Mouse (Mus musculus): ENCODE results near the gene Lrrc4c. TPM values are rescaled to one million over a fixed set of nuclear protein-coding genes. Genes with fewer than 3 reads are reported as not detected.

Gene Lrrc4c
- polyA plus RNA-seq, 1 experiment from 2014 or later, result 0.49 TPM

DNA sequence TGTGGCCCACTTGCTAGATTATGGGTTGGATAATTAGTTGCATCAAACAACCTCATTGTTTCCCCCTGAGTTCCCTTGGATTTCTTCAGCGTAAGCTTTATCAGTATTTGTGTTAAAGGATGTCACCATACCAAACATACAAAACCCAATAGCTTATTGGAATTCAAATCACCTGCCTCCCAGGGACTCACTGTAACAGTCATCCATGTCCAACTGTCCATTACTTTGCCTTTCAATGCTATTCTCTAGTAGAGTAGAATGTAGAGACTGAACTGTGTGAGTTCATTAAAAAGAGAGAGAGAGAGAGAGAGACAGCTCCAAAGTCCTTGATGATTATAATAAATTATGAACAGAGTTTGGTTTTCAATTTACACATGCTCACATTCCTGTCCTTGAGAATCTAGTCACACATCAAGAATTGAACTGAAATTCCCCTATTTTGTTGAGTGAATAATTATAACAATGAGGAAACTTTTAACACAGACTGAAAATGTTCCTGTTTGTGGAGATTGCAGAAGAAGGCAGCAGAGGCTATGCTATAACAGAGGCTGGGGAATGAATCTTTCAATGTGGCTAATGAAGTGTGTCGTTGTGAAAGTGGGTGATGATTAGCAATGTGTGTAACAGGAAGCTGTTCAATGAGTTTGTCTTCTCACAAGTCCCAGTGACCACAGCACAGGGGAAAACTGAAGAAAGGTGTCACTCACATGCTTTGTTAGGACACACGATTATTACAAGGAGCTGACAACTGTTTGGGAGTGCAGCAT, 181.3 kb downstream of the Lrrc4c start:
- no peak overlapping the region for H3K9ac ChIP-seq (ENCODE audit: low read length)
- no peaks in the 10 kb centered on the region for H3K36me3 ChIP-seq (ENCODE audit: control insufficient read depth, insufficient read depth, low read length)
- no peak for ATAC-seq (ENCODE audit: low read depth)
- WGBS, result 69% methylated on average over 3 of the region's 3 CpGs
- H3K27ac ChIP-seq (ENCODE audit: low read length), result no peak overlapping the region
- H3K4me1 ChIP-seq (replicated peaks; ENCODE audit: control insufficient read depth, insufficient read depth, low read length), result no peaks in the 10 kb centered on the region
- H3K27me3 ChIP-seq (ENCODE audit: control insufficient read depth, insufficient read depth, low read depth, low read length), result no peaks in the 10 kb centered on the region
- no peak overlapping the region for H3K4me3 ChIP-seq (ENCODE audit: low read length)
- no peaks in the 10 kb centered on the region for H3K9me3 ChIP-seq (ENCODE audit: control insufficient read depth, low read length)
- H3K4me2 ChIP-seq (ENCODE audit: low read depth, low read length), result no peak overlapping the region

DNA sequence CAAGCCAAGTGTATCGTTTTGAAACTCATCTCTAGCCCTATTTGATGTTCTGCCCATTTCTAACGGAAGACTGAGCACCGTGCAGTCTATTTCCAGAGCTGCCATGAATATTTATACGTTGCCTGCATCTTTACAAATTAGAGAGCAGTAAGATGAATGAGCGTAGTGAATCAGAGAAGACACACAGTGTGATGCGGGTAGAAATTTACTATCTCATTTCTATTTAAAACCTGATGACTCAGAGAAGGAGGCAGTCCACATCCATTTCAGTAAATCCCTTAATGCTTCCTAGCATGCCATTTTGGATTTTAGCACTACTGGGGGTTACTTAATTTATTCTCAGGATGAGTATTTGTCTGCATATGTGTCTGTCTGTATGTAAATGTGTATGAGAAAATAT, 186.2 kb downstream of the Lrrc4c start:
- 78% methylated on average over 6 of the region's 6 CpGs for WGBS
- Histone ChIP-seq H3K4me2 (ENCODE audit: low read depth, low read length) (no peak overlapping the region), H3K4me1 (replicated peaks; ENCODE audit: control insufficient read depth, insufficient read depth, low read length) (no peaks in the 10 kb centered on the region)

GRCm38 (mm10) chr2:96505641-96506040, 187.7 kb downstream of the Lrrc4c start:
- no peak overlapping the region for H3K4me3 ChIP-seq (ENCODE audit: low read length)
- 68% methylated on average over 1 of the region's 1 CpGs for WGBS
- H3K9me3 ChIP-seq (ENCODE audit: control insufficient read depth, low read length), result no peaks in the 10 kb centered on the region
- H3K27ac ChIP-seq (ENCODE audit: low read length), result no peak overlapping the region
- H3K36me3 ChIP-seq (ENCODE audit: control insufficient read depth, insufficient read depth, low read length), result no peaks in the 10 kb centered on the region
- H3K4me2 ChIP-seq (ENCODE audit: low read depth, low read length), result no peak overlapping the region
- H3K27me3 ChIP-seq (ENCODE audit: control insufficient read depth, insufficient read depth, low read depth, low read length), result no peaks in the 10 kb centered on the region
- no peak for ATAC-seq (ENCODE audit: low read depth)
- H3K4me1 ChIP-seq (replicated peaks; ENCODE audit: control insufficient read depth, insufficient read depth, low read length), result no peaks in the 10 kb centered on the region
- no peak overlapping the region for H3K9ac ChIP-seq (ENCODE audit: low read length)

More for the DNA sequence above, 186.2 kb downstream of the Lrrc4c start:
- no peak overlapping the region for H3K4me3 ChIP-seq (ENCODE audit: low read length)
- H3K36me3 ChIP-seq (ENCODE audit: control insufficient read depth, insufficient read depth, low read length), result no peaks in the 10 kb centered on the region
- no peaks in the 10 kb centered on the region for H3K9me3 ChIP-seq (ENCODE audit: control insufficient read depth, low read length)
- H3K27me3 ChIP-seq (ENCODE audit: control insufficient read depth, insufficient read depth, low read depth, low read length), result no peaks in the 10 kb centered on the region
- no peak overlapping the region for H3K9ac ChIP-seq (ENCODE audit: low read length)
- H3K27ac ChIP-seq (ENCODE audit: low read length), result no peak overlapping the region
- no peak for ATAC-seq (ENCODE audit: low read depth)

- H3K4me3 ChIP-seq (ENCODE audit: low read length), result no peak overlapping the region
- no peak overlapping the region for H3K9ac ChIP-seq (ENCODE audit: low read length)
- no peak for ATAC-seq (ENCODE audit: low read depth)
- H3K27ac ChIP-seq (ENCODE audit: low read length), result no peak overlapping the region
- H3K9me3 ChIP-seq (ENCODE audit: control insufficient read depth, low read length), result no peaks in the 10 kb centered on the region
- no peak overlapping the region for H3K4me2 ChIP-seq (ENCODE audit: low read depth, low read length)
- no peaks in the 10 kb centered on the region for H3K27me3 ChIP-seq (ENCODE audit: control insufficient read depth, insufficient read depth, low read depth, low read length)
- WGBS, result 42% methylated on average over 1 of the region's 1 CpGs
- H3K4me1 ChIP-seq (replicated peaks; ENCODE audit: control insufficient read depth, insufficient read depth, low read length), result no peaks in the 10 kb centered on the region
- no peaks in the 10 kb centered on the region for H3K36me3 ChIP-seq (ENCODE audit: control insufficient read depth, insufficient read depth, low read length)
Measured at GRCm38 (mm10) chr2:96508991-96509390, 191.0 kb downstream of the Lrrc4c start.

DNA sequence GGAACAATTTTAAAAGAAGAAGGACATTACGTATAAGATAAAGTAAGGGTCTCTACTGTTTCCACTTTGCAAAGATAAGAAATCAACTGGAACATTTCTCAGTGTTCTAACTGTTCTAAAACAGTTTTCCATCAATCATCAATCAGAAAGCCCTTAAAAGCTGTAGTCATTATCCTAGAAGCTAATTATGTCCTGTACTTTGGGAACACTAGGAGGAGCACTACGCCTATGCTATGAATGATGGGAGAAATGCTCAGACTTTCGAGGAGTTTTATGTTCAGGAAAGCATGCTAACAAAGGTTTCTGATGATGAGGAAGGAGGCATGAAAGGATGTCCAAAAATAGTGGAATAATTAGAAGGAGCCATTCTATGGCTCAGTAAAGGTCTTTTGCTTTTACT, 219.5 kb downstream of the Lrrc4c start:
- ATAC-seq (ENCODE audit: low read depth), result no peak
- H3K9ac ChIP-seq (ENCODE audit: low read length), result no peak overlapping the region
- no peak overlapping the region for H3K4me2 ChIP-seq (ENCODE audit: low read depth, low read length)
- H3K27me3 ChIP-seq (ENCODE audit: control insufficient read depth, insufficient read depth, low read depth, low read length), result no peaks in the 10 kb centered on the region
- no peak overlapping the region for H3K27ac ChIP-seq (ENCODE audit: low read length)
- H3K4me1 ChIP-seq (replicated peaks; ENCODE audit: control insufficient read depth, insufficient read depth, low read length), result no peaks in the 10 kb centered on the region
- WGBS, result 73% methylated on average over 3 of the region's 3 CpGs
- no peaks in the 10 kb centered on the region for H3K36me3 ChIP-seq (ENCODE audit: control insufficient read depth, insufficient read depth, low read length)
- no peak overlapping the region for H3K4me3 ChIP-seq (ENCODE audit: low read length)
- no peaks in the 10 kb centered on the region for H3K9me3 ChIP-seq (ENCODE audit: control insufficient read depth, low read length)

- WGBS, result 77% methylated on average over 1 of the region's 1 CpGs
- no peak overlapping the region for H3K9ac ChIP-seq (ENCODE audit: low read length)
- ATAC-seq (ENCODE audit: low read depth), result no peak
Measured at GRCm38 (mm10) chr2:96547171-96547570, 229.2 kb downstream of the Lrrc4c start.

GRCm38 (mm10) chr2:96573755-96574154, 255.8 kb downstream of the Lrrc4c start:
- no peak for ATAC-seq (ENCODE audit: low read depth)
- WGBS, result 83% methylated on average over 2 of the region's 2 CpGs
- Histone ChIP-seq H3K36me3 (ENCODE audit: control insufficient read depth, insufficient read depth, low read length) (no peaks in the 10 kb centered on the region), H3K27ac (ENCODE audit: low read length) (no peak overlapping the region), H3K4me1 (replicated peaks; ENCODE audit: control insufficient read depth, insufficient read depth, low read length) (no peaks in the 10 kb centered on the region), H3K9me3 (ENCODE audit: control insufficient read depth, low read length) (no peaks in the 10 kb centered on the region), H3K4me3 (ENCODE audit: low read length) (no peak overlapping the region), H3K27me3 (ENCODE audit: control insufficient read depth, insufficient read depth, low read depth, low read length) (no peaks in the 10 kb centered on the region), H3K4me2 (ENCODE audit: low read depth, low read length) (no peak overlapping the region), H3K9ac (ENCODE audit: low read length) (no peak overlapping the region)

More at GRCm38 (mm10) chr2:96547171-96547570, 229.2 kb downstream of the Lrrc4c start:
- H3K4me1 ChIP-seq (replicated peaks; ENCODE audit: control insufficient read depth, insufficient read depth, low read length), result no peaks in the 10 kb centered on the region
- H3K27me3 ChIP-seq (ENCODE audit: control insufficient read depth, insufficient read depth, low read depth, low read length), result no peaks in the 10 kb centered on the region
- H3K9me3 ChIP-seq (ENCODE audit: control insufficient read depth, low read length), result no peaks in the 10 kb centered on the region
- H3K4me2 ChIP-seq (ENCODE audit: low read depth, low read length), result no peak overlapping the region
- no peak overlapping the region for H3K27ac ChIP-seq (ENCODE audit: low read length)
- no peak overlapping the region for H3K4me3 ChIP-seq (ENCODE audit: low read length)
- H3K36me3 ChIP-seq (ENCODE audit: control insufficient read depth, insufficient read depth, low read length), result no peaks in the 10 kb centered on the region

DNA sequence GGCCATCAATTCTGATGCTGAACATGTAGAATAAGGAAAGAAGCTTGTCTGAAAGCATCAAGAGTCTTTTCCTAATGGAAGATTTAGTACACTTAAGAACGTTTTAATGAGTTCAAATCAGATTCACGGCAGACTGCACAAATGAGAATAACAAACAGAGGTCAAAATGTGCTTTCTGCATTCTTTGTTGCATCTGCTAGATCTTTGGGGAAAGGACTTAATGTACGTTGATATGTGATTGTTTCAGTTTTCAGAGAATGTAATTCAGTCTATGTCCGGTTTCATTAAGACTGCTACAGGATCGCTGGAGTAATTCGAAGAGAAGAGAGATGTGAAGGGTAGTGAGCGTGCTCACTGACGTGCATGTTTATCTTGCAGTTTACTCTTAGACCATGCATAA, 259.7 kb downstream of the Lrrc4c start:
- Histone ChIP-seq H3K9me3 (ENCODE audit: control insufficient read depth, low read length) (no peaks in the 10 kb centered on the region), H3K9ac (ENCODE audit: low read length) (no peak overlapping the region), H3K4me3 (ENCODE audit: low read length) (no peak overlapping the region), H3K4me2 (ENCODE audit: low read depth, low read length) (no peak overlapping the region), H3K4me1 (replicated peaks; ENCODE audit: control insufficient read depth, insufficient read depth, low read length) (no peaks in the 10 kb centered on the region), H3K36me3 (ENCODE audit: control insufficient read depth, insufficient read depth, low read length) (no peaks in the 10 kb centered on the region), H3K27me3 (ENCODE audit: control insufficient read depth, insufficient read depth, low read depth, low read length) (no peaks in the 10 kb centered on the region), H3K27ac (ENCODE audit: low read length) (no peak overlapping the region)
- WGBS, result 76% methylated on average over 8 of the region's 8 CpGs
- no peak for ATAC-seq (ENCODE audit: low read depth)

DNA sequence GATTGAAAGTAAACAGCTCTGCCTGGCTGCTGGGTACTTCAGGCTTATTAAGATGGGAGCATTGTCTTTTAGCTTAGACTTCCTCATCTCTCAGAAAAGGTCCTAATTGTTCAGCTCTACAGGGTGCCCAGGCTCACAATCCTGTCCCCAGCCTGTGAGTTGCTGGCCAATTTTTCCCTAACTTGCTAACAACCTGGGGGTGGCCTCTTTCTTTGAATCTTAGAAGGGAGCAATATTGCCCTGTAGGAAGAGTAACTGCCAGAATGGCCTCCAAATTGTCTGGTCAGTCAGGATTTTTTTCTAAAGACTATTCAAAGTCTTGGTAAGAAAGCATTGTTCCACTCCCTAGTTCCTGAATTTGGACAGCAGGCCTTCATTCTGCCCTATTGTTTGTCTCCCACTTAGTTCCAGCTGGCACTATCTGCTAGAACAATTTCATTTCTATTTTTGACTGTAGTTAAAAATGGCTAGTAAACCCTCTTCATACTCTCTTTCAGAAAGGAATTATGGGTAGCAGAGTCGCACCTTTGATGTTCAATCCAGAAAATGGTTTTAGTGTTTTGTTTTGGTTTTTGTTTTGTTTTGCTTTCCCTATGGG, 262.3 kb downstream of the Lrrc4c start:
- no peaks in the 10 kb centered on the region for H3K4me1 ChIP-seq (replicated peaks; ENCODE audit: control insufficient read depth, insufficient read depth, low read length)
- no peak overlapping the region for H3K27ac ChIP-seq (ENCODE audit: low read length)
- no peak for ATAC-seq (ENCODE audit: low read depth)
- H3K4me3 ChIP-seq (ENCODE audit: low read length), result no peak overlapping the region
- H3K9me3 ChIP-seq (ENCODE audit: control insufficient read depth, low read length), result no peaks in the 10 kb centered on the region
- no peaks in the 10 kb centered on the region for H3K27me3 ChIP-seq (ENCODE audit: control insufficient read depth, insufficient read depth, low read depth, low read length)
- H3K36me3 ChIP-seq (ENCODE audit: control insufficient read depth, insufficient read depth, low read length), result no peaks in the 10 kb centered on the region
- no peak overlapping the region for H3K4me2 ChIP-seq (ENCODE audit: low read depth, low read length)
- 82% methylated on average over 1 of the region's 1 CpGs for WGBS
- H3K9ac ChIP-seq (ENCODE audit: low read length), result no peak overlapping the region

All from lung, embryonic 16.5 days (tissue).